8 mouse cellular contexts compared by ENCODE assay signal in the genomic region with DNA sequence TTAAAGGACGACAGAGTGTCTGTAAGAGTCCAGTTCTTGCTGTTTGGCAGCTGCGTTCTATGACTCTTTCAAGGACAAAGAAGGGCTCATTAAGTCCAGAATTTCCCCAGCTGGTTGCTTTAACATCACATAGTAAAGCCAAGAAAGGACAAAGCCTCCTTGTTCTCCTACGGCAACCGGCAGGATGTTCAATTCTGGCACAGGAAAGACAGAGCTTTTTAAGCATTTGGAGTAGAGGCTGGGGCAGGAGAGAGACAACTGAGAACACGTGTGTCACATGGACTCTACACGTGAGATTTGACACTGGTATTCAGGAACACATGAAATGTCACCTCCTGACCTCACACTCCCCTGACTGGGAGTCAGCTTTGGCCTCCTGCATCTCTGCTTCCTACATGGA.
DNase-seq lines count a peak whose midpoint lies in the region; ATAC-seq and TF ChIP-seq lines count a peak whose summit lies in the region.
"Had no signal": no experiment of that assay in that cellular context is flagged by ENCODE, and none has a peak within 500 bp of the region (broad histone marks: within the 10 kb centered on the region; RNA-seq: fewer than 3 reads in every experiment).

No protein-coding gene starts in this region.

- no peaks in the 10 kb centered on the region for H3K9me3 ChIP-seq in liver, embryonic 12.5 days (replicated peaks)
- H3K9me3 ChIP-seq in embryonic facial prominence, embryonic 14.5 days (ENCODE audit: control insufficient read depth, low read length): no peaks in the 10 kb centered on the region
- no peaks in the 10 kb centered on the region for H3K9me3 ChIP-seq in hindbrain, embryonic 12.5 days (replicated peaks)
- no peaks in the 10 kb centered on the region for H3K9me3 ChIP-seq in neural tube, embryonic 13.5 days

- no peaks in the 10 kb centered on the region for H3K36me3 ChIP-seq in liver, adult 2 months (ENCODE audit: control insufficient read depth, insufficient read depth, low read length)
- H3K36me3 ChIP-seq in liver, embryonic 12.5 days: no peaks in the 10 kb centered on the region
- H3K36me3 ChIP-seq in embryonic facial prominence, embryonic 14.5 days (ENCODE audit: control insufficient read depth, insufficient read depth, low read length): no peaks in the 10 kb centered on the region
- no peaks in the 10 kb centered on the region for H3K36me3 ChIP-seq in hindbrain, embryonic 12.5 days
- H3K36me3 ChIP-seq in neural tube, embryonic 13.5 days: no peaks in the 10 kb centered on the region

- H3K79me2 ChIP-seq in liver, adult 2 months (ENCODE audit: control insufficient read depth, insufficient read depth, low read length): no peaks in the 10 kb centered on the region

- intact Hi-C loops in gastrocnemius, adult 2 months (cut with DNase I): no loop called here

- no peaks in the 10 kb centered on the region for H3K27me3 ChIP-seq in liver, adult 2 months (ENCODE audit: control insufficient read depth, insufficient read depth, low read length)
- H3K27me3 ChIP-seq in liver, embryonic 12.5 days (replicated peaks): no peaks in the 10 kb centered on the region
- H3K27me3 ChIP-seq in embryonic facial prominence, embryonic 14.5 days (replicated peaks; ENCODE audit: control insufficient read depth, insufficient read depth, low read length): no peaks in the 10 kb centered on the region
- no peaks in the 10 kb centered on the region for H3K27me3 ChIP-seq in hindbrain, embryonic 12.5 days
- no peaks in the 10 kb centered on the region for H3K27me3 ChIP-seq in neural tube, embryonic 13.5 days

- H3K4me2 ChIP-seq in liver, embryonic 12.5 days: no peak overlapping the region
- H3K4me2 ChIP-seq in embryonic facial prominence, embryonic 14.5 days (ENCODE audit: low read depth, low read length): no peak overlapping the region
- no peak overlapping the region for H3K4me2 ChIP-seq in hindbrain, embryonic 12.5 days (replicated peaks)
- H3K4me2 ChIP-seq in neural tube, embryonic 13.5 days: no peak overlapping the region

- no peak for TF ChIP-seq POLR2A in liver, adult 2 months (IDR thresholded peaks at IDR 0.05; ENCODE audit: extremely low read depth, insufficient read depth, low read length)

- no peak overlapping the region for H3K27ac ChIP-seq in liver, adult 2 months (replicated peaks; ENCODE audit: insufficient read depth, low read depth, low read length)
- H3K27ac ChIP-seq in liver, embryonic 12.5 days: no peak overlapping the region
- H3K27ac ChIP-seq in embryonic facial prominence, embryonic 14.5 days (replicated peaks; ENCODE audit: low read depth, low read length): no peak overlapping the region
- H3K27ac ChIP-seq in hindbrain, embryonic 12.5 days: 0 out of 2 replicates have a peak overlapping the region, but pooled peaks have one; percentile 24
- H3K27ac ChIP-seq in neural tube, embryonic 13.5 days (replicated peaks): no peak overlapping the region
- no peak overlapping the region for H3K27ac ChIP-seq in gastrocnemius, adult 2 months
- H3K27ac ChIP-seq: liver, embryonic 14.5 days had no signal

- TF ChIP-seq CTCF in liver, adult 2 months (IDR thresholded peaks at IDR 0.05; ENCODE audit: low read depth, low read length): no peak
- no peak for TF ChIP-seq CTCF in gastrocnemius, adult 2 months (IDR thresholded peaks at IDR 0.05)

- 63% methylated on average over 6 of the region's 6 CpGs for WGBS in liver, adult 2 months
- 53% methylated on average over 6 of the region's 6 CpGs for WGBS in liver, embryonic 12.5 days (ENCODE audit: insufficient replicate concordance)
- whole genome bisulfite sequencing in embryonic facial prominence, embryonic 14.5 days: 16% methylated on average over 6 of the region's 6 CpGs
- 23% methylated on average over 6 of the region's 6 CpGs for WGBS in hindbrain, embryonic 12.5 days
- 8% methylated on average over 6 of the region's 6 CpGs for WGBS in neural tube, embryonic 13.5 days

- H3K4me1 ChIP-seq in liver, adult 2 months (ENCODE audit: control insufficient read depth, insufficient read depth, low read length): no peaks in the 10 kb centered on the region
- H3K4me1 ChIP-seq in liver, embryonic 12.5 days: no peaks in the 10 kb centered on the region
- H3K4me1 ChIP-seq in embryonic facial prominence, embryonic 14.5 days (ENCODE audit: control insufficient read depth, insufficient read depth, low read length): 0 out of 2 replicates have a peak, but pooled peaks cover 5% of the 10 kb centered on the region
- H3K4me1 ChIP-seq in hindbrain, embryonic 12.5 days: peaks cover 4% of the 10 kb centered on the region; the same call in 1 of the 2 replicates
- peaks cover 8% of the 10 kb centered on the region for H3K4me1 ChIP-seq in neural tube, embryonic 13.5 days (replicated peaks)

- H3K9ac ChIP-seq in liver, adult 2 months (ENCODE audit: low read depth, low read length): no peak overlapping the region
- no peak overlapping the region for H3K9ac ChIP-seq in liver, embryonic 12.5 days
- H3K9ac ChIP-seq in embryonic facial prominence, embryonic 14.5 days (ENCODE audit: low read depth, low read length): no peak overlapping the region
- H3K9ac ChIP-seq in hindbrain, embryonic 12.5 days: no peak overlapping the region
- H3K9ac ChIP-seq in neural tube, embryonic 13.5 days: no peak overlapping the region
- H3K9ac ChIP-seq: liver, embryonic 14.5 days had no signal

- peak; percentile 4 for DNase-seq in liver, adult 2 months (ENCODE audit: extremely low read depth, low read depth, low spot score)
- DNase-seq in embryonic facial prominence, embryonic 14.5 days (ENCODE audit: low spot score): peak; percentile 50
- no peak for DNase-seq in spleen, adult 12 weeks (ENCODE audit: low spot score)
- DNase-seq in gastrocnemius, adult 2 months: no peak

- no peak for ATAC-seq in liver, embryonic 12.5 days
- no peak; the same call in 1 of the 2 replicates for ATAC-seq in embryonic facial prominence, embryonic 14.5 days (ENCODE audit: low read depth)
- no peak for ATAC-seq in hindbrain, embryonic 12.5 days (ENCODE audit: low FRiP score)
- peak; percentile 65; the same call in 1 of the 2 replicates for ATAC-seq in neural tube, embryonic 13.5 days (ENCODE audit: low read depth)

- no peak overlapping the region for H3K4me3 ChIP-seq in liver, adult 2 months (ENCODE audit: insufficient read depth, low read depth, low read length)
- no peak overlapping the region for H3K4me3 ChIP-seq in liver, embryonic 12.5 days
- no peak overlapping the region for H3K4me3 ChIP-seq in embryonic facial prominence, embryonic 14.5 days (ENCODE audit: low read depth, low read length)
- no peak overlapping the region for H3K4me3 ChIP-seq in hindbrain, embryonic 12.5 days
- no peak overlapping the region for H3K4me3 ChIP-seq in neural tube, embryonic 13.5 days
- H3K4me3 ChIP-seq in gastrocnemius, adult 2 months: no peak overlapping the region

Comparison
In these comparisons a context has a peak if more than half of its experiments do, and no peak if none do; other contexts are left out.
1. DNase-seq: peak in liver, adult 2 months (single experiment) and embryonic facial prominence, embryonic 14.5 days (single experiment); none in spleen, adult 12 weeks (single experiment) and gastrocnemius, adult 2 months (single experiment).